Mouse (Mus musculus) thymus, adult 18-20 months (tissue): Measurements from ENCODE around the gene Hinfp.
"Not testable (repeated sequence)": the region's sequence is repeated elsewhere in the genome, so short reads cannot be mapped to it uniquely, and the experiment has no call there.

Source experiments
- DNase-seq, 2 experiments: peaks; one replicate each; pipeline ENCODE4 v3.0.0; 2022; ENCODE audit warnings: mixed read lengths in 2 of 2

Gene Hinfp

DNA sequence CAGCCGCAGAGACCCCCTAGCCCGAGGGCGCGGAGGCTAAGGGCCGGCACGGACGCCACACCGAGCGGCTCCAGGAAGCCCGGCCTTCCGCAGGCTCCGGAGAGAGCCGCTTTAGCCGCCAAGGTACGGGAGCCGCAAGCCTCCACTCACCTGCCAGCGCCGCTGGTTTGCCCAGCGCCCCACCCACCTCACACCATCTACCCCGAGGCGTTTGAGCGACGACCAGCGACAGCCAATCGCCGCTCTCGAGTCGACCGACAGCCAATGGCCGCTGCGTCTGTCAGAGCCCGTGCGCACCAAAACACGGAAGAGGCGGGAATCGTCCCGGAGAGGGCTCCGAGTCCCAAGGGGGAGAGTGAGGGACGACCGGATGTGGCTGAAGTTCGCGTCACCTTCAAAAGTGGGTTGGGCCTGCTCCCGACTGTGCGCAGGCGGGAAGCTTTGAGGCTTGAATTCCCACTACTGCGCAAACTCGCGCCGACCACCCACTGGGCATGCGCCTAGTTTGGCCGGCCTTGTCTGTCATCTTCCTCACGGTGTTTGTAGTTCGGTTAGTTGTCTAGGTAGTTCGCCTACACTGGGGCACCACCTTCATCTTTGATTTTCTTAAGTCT lies at the start of gene Hinfp:
TSS of gene Hinfp (minus strand) at position 206 of the 614 bp plus-strand sequence.
- DNase-seq: peak; percentile 99

DNA sequence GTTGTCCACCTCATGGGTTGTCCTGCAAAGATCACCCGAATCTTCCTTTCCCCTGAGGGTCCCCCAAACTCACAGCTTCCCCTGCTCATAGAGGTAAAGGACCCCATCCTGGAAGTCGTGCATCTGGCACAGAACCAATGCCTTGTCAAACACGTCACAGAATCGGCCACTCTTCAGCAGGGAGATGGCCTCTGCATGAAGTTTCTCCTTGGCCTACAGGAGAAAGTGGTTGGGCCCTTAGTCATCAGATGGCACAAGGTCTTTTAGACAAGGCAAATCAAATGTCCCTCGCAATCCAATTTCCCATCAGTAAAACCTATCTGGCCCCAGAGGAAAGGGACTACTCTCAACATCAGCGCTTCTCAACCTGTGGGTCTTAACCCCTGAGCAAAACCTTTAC lies 47.7 kb upstream of the Hinfp start:
- no peak for DNase-seq

GRCm38 (mm10) chr9:44352337-44352736 lies 46.9 kb upstream of the Hinfp start:
- no peak for DNase-seq

DNA sequence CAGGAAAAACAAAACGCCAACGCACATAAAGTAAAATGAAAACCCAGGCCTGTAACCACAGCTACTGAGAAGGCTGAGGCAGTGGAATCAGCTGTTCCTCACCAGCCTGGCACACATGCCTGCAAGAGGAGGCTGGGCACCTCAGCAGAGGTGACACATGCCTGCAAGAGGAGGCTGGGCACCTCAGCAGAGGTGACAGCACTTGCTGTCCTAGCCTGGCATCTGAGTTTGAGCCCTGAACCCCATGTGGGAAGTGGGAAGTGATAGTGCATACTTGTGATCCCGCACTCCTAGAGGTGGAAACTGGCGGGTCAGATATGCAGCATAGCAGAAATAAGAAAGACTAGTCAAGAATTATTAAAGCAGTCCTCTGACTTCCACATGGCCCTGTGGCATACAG lies 45.9 kb upstream of the Hinfp start:
- DNase-seq: no peak

DNA sequence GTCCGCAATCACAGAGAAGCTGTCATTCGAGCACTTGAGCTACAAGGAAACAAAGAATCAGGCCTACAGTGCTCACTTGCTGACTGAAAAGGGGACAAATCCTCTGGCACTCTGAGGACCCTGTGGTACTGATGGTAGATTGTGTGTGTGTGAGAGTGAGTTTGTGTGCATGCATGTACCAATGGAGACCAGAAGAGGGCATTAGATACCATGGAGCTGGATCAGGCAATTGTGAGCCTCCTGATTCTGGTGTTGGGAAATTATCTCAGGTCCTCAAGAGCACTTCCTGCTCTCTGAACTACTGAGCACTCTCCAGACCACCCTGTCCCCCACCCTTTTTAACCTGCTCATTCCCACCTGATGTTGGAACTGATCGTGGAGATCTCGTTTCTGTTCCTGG lies 43.1 kb upstream of the Hinfp start:
- DNase-seq: no peak

DNA sequence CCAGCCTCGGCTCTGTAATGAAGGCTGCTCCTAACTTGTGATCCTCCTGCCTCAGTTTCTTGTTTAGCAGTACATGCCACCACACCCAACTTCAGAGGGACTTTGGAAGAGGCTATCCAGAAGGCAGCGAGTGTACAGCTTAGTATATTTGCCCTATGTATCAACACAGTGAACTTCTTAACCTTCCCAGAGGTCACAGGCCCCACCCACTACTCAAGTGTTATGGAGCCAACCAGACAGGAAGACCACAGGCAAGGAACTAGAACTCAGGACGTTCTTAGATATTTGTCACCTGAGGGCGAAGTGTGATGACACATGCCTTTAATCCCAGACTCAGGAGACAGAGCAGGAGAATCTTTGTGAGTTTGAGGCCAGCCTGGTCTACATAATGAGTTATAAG lies 42.1 kb upstream of the Hinfp start:
- DNase-seq: no peak

GRCm38 (mm10) chr9:44347166-44347565 lies 41.7 kb upstream of the Hinfp start:
- no peak for DNase-seq

DNA sequence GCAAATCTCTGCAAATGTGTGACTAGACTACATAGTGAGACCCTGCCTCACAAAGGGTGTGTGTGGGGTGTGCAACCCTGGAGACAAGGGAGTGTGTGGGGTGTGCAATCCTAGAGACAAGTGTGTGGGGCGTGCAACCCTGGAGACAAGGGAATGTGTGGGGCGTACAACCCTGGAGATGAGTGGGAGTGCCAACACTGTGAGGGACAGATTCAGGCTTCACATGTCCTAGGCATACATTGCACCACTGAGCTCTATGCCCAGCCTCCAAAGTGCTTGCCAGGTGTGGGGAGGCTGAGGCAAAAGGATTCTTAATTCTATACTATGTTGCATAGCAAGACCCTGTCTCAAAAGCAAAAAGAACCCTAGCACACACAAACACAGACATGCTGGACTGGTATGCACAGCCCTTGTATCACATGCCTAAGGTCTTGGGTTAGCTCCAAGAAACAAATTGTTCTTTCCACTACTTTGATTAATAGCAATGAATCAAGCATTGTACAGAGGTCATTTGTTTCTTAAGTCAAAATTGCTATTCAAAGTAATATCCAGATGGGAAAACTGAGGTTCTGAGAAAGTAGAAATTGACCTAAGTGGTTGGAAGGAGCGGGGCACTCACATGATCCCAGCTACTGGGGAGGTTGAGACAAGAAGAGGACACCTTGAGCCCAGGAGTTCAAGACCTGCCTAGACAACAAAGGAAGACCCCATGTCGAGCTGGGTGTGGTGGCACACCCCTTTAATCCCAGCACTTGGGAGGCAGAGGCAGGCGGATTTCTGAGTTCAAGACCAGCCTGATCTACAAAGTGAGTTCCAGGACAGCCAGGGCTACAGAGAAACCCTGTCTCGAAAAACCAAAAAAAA lies 40.3 kb upstream of the Hinfp start:
- DNase-seq: no peak

- DNase-seq: peak; percentile 76 to 81
These were observed 38.4 kb upstream of the Hinfp start, which contains the start of gene Hmbs for GRCm38 (mm10) chr9:44343781-44344421. Gene Hmbs (minus strand): TSS chr9:44344228.

DNA sequence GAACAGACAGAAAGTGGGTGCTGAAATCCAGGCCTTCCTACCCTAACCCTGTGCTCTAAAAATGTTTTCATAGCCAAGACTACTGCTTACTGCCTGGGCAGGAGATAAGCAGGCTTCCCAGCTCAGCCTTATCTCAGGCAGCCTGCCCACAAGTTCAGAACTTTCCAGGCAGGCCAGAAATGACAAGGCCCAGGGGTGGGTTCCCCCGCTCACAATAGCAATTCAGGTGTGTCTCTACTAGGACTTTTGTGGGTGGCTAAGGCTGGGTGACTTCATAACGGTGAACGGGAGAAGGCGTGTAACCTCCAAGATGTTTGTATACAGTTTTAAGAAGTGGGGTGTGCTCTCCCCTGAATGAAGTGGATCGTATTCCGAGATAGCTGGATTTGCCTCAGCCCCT lies 37.8 kb upstream of the Hinfp start:
- no peak for DNase-seq

DNA sequence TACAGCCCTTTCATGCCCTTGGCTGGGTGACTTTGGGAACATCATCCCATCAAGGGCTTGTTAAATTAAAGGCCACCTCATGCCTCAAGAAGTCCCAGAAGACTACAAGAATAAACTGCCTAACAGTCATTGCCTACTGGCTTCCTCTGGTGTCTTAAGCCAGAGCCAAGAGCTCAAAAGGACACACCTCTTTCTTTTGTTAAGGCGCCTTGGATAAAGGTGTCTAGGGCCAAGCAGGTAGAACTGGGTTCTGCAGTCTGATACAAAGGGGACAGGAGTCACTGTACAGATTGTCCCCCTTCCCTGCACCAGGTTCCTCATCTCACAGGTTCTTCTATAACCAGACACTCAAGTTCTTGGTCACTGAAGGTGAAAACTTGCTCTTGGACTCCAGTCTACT lies 37.1 kb upstream of the Hinfp start:
- DNase-seq: no peak

DNA sequence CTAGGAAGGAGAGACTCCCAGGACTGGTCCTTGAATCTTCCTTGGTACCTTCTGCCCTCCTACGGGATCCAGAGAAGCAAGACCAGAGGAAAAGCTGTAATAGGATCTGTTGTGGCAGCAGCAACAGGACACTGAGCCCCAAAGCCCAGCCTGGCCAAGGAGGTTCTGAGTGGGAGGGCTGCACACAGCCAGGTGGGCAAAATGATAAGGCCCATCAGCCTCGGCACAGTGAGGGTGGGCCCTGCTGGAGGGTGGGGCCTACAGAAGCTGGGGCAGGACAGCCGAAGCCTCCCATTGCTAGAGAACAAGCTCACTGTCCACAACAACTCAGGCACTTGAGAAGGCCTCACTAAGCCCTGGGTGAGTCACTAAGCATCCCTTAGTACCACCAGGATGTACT lies 36.7 kb upstream of the Hinfp start:
- DNase-seq: no peak

- no peak for DNase-seq
These were observed 36.0 kb upstream of the Hinfp start for GRCm38 (mm10) chr9:44341487-44341886.

DNA sequence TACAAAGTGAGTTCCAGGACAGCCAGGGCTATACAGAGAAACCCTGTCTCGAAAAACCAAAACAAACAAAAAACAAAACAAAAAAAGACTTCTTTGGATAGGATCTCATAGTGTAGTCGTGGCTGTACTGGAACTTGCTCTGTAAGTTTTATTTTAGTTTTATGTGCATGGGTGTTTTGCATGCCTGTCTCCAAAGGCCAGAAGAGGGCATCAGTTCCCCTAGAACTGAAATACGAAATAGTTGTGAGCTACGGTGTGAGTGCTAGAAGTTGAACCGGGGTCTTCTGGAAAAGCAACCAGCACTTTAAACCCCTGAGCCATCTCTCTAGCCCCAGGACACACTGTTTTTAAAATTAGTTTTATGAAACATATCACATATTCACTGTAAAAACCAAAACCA lies 33.1 kb upstream of the Hinfp start:
- no peak for DNase-seq

- no peak for DNase-seq
These were observed 32.1 kb upstream of the Hinfp start for GRCm38 (mm10) chr9:44337436-44338169.

- no peak for DNase-seq
These were observed 31.5 kb upstream of the Hinfp start for GRCm38 (mm10) chr9:44336964-44337363.

DNA sequence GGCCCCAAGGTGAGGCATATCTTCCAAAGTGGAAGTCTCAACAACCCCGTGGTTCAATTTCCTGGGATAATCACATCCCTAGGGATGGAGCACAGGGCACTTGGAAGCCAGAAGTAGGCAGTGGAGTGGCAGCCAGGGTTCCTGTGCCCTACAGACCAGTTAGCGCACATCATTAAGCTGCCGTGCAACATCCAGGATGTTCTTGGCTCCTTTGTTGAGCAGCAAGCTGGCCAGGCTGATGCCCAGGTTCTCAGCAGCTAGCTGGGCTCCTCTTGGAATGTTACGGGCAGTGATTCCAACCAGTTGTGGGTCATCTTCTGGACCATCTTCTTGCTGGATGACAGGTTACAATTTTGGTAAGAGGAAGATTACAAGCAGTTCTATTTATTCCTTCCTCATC lies 31.0 kb upstream of the Hinfp start:
- DNase-seq: not testable (repeated sequence)

DNA sequence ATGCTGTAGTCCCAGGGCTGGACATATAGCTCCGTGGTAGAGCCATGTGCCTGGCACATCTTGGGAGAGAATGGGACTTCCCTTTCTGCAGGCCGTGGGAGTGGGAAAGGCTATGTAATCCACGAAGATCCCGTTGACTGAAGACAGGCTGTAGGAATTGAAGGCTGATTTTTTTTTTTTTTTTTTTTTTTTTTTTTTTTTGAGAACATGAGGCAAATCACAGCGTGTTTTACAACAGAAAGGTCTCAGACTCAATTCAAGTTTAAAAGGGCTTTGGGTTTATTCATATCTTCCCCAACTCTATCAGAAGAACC lies 30.6 kb upstream of the Hinfp start:
- DNase-seq: no peak

- peak in 1 of 2 experiments; percentile 44 for DNase-seq
These were observed 30.0 kb upstream of the Hinfp start for GRCm38 (mm10) chr9:44335331-44336092.

DNA sequence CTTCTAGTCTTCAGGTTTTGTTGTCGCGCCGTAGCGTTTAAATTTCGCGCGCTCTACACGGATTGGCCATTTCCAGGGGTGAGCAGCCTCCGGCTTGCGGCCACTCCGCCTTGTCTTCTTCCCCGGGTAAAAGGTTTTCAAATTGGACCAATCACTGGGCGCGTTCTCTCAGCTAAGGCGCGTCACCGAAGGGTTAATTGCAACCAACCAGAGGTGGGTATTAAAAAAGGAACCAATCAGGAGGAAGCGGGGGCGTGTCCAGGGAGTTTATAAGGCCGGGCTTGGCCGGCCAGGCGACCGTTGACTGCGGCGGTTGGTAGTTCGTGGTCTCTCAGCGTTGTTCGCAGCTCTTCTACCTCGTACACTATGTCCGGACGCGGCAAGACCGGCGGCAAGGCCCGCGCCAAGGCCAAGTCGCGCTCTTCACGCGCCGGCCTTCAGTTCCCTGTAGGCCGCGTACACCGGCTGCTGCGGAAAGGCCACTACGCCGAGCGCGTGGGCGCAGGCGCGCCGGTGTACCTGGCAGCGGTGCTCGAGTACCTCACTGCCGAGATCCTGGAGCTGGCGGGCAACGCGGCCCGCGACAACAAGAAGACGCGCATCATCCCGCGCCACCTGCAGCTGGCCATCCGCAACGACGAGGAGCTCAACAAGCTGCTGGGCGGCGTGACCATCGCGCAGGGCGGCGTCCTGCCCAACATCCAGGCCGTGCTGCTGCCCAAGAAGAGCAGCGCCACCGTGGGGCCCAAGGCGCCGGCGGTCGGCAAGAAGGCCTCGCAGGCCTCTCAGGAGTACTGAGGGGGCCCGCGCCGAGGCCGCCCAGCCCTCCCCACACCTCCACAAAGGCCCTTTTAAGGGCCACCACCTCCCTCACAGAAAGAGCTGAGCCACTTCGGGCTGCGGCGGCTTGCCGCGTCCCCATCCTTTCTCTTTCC lies 29.2 kb upstream of the Hinfp start, which contains the start of gene H2afx:
TSS of gene H2afx (plus strand) at position 299 of the 935 bp plus-strand sequence.
- DNase-seq: peak; percentile 96 to 99
